Mouse (Mus musculus) embryo, embryonic 11 days (tissue): Measurements from ENCODE around the gene Cntnap2.

ENCODE experiments used
- DNase-seq: peaks from one replicate; pipeline ENCODE4 v3.0.0-alpha.2; 2015

Cntnap2 gene

GRCm38 (mm10) chr6:46705926-46706325, 1646.8 kb downstream of the Cntnap2 start:
- no peak for DNase-seq

- DNase-seq = no peak
These were observed 1657.4 kb downstream of the Cntnap2 start for GRCm38 (mm10) chr6:46716576-46716975.

DNA sequence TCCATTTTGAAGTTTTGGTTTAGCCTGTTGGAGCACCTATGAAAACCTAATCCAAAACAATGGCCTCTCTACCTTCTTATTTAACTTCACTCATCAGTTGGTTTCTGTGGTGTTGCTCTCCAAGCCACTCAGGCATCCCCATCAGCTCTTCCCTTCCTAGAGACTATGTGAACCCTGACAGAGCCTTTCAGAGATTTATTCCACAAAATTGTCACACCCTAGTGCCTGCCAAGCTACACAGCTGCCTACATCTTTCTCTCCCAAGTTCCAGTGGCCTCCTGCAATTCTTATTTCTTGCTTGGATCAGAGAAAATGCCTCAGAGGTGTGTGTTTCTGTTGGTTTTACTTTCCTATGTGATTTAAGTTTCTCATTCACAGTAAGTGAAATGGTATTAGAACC, 1674.6 kb downstream of the Cntnap2 start:
- DNase-seq = no peak

- DNase-seq = no peak
These were observed 1689.3 kb downstream of the Cntnap2 start for GRCm38 (mm10) chr6:46748448-46748847.

GRCm38 (mm10) chr6:46763481-46763880, 1704.3 kb downstream of the Cntnap2 start:
- DNase-seq = peak; percentile 21

- no peak for DNase-seq
These were observed 1715.4 kb downstream of the Cntnap2 start for GRCm38 (mm10) chr6:46774529-46774928.

- no peak for DNase-seq
These were observed 1743.3 kb downstream of the Cntnap2 start for GRCm38 (mm10) chr6:46802264-46803110.

- DNase-seq = no peak
These were observed 1797.5 kb downstream of the Cntnap2 start for GRCm38 (mm10) chr6:46856635-46857034.

DNA sequence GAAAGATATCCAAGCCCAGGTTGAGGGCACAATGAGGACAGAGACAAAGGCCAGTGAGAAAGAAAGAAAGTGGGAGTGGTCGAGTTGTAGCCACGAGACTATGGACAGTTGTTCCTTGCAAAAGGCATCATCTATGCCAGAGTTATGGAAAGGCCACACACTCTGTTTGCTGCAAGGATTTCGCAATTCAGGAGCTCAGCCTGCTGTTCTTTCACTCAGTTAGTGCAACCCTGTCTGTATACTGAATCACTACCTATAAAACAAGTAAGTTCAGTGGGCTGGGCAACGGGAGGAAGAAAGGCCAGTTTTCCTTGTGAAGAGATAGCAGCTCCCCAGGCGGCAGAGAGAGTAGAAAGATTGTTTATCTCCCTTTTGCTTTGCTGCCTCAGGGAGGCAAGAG, 1801.9 kb downstream of the Cntnap2 start:
- peak; percentile 3 for DNase-seq

DNA sequence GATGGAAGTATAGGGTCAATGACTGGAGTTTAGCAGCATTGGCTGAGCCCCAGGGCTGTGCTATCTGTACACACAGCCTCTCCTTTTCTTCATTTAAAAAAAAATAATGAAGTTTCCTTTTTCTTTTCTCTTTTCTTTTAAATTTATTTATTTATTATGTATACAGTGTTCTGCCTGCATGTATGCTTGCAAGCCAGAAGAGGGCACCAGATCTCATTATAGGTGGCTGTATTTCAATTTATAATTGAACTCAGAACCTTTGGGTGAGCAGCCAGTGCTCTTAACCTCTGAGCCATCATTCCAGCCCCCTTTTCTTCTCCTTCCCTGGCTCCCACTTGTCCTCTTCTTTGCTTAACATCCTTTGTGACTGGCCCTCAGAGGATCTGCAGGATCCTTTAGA, 1807.2 kb downstream of the Cntnap2 start:
- DNase-seq = no peak

DNA sequence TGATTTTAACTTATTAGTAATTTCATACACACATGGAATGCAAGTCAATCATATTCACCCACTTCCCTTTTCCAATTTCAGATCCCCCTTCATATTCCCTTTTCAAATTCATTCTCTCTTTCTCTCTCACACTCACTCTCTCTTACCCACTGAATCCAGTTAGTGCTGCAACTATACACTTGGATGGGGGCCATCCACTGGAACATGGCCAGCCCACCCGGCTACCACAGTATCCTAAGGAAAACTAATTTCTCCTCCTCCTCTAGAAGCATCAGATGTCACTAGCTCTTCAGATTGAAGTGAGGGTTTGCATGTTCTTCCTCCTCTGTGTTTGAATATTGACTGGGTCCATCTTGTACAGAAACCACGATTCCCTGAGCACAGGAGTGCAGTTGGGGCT, 1827.1 kb downstream of the Cntnap2 start:
- no peak for DNase-seq

GRCm38 (mm10) chr6:46909167-46909566, 1850.0 kb downstream of the Cntnap2 start:
- no peak for DNase-seq

GRCm38 (mm10) chr6:46918701-46919274, 1859.6 kb downstream of the Cntnap2 start:
- DNase-seq = peak; percentile 8

DNA sequence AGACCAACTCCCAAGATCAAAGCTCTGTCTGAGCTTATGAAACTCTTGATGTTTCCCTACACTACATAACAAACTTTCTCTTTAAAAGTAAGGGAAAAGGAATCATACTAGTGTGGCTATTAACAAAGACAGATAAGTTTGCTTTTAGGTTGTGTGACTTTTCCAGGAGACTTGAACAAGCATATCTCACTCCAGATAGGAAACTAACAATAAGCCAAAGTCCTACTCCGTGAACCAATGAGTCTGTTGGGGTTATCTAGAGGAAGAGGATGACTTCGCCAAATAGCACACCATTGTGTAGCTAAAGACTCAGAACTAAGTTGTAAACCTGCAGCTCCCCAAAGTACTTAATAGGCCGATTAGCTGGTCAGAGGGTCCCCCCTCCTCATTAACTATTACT, 1860.8 kb downstream of the Cntnap2 start:
- DNase-seq = no peak

- DNase-seq = peak; percentile 7
These were observed 1865.6 kb downstream of the Cntnap2 start for GRCm38 (mm10) chr6:46924709-46925108.

GRCm38 (mm10) chr6:46945703-46946102, 1886.5 kb downstream of the Cntnap2 start:
- no peak for DNase-seq

DNA sequence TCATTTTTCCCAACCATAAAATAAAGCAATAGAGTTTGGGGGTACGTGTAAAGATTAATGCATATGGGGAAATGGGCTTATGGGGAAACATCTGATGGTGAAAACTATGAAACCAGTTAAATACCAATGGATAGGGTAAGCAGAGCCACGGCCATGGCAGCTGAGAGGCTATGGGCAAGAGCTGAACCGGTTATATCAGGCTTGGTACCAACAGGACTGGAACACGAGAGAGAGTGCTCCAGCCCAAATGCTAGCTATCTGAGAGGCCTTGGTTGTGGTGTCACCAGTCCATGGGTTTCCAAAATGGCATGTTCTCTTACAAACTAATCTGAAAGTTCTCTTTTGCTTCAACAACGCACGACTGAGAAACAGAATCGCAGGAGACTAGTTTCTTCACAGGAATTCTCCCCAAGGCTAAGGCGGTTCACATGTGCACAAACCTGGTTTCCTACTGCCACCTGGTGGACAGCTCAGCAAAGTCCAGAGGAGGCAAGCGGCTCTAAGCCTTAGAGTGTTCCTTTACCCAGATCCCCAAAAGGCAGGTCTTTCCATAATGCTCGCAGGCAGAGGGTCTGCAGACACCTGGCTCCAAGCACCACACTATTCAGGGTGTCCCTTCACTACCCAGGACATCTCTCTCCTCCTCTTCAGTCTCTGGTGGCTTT, 1902.0 kb downstream of the Cntnap2 start:
- peak; percentile 86 for DNase-seq

- DNase-seq = no peak
These were observed 1904.1 kb downstream of the Cntnap2 start for GRCm38 (mm10) chr6:46963261-46963660.

GRCm38 (mm10) chr6:46963693-46964092, 1904.5 kb downstream of the Cntnap2 start:
- DNase-seq = peak; percentile 7

DNA sequence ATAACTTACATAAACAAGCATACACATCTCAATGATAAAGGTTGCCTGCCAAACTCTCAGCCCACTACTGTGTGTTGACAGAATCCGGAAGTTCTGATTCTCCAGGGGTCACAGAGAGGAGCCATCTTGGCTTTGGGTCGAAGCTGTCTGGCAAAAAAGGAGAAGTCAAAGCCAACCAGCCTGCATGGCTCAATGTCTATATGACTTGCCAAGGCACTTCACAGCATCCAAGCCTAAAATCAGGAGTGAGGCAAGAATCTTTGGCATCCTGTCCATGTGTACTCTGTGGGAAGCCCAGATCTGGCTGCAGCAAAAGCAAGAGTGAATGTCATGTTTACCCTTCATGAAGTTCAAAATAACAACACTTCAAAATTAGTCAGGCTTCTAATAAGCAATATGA, 1913.5 kb downstream of the Cntnap2 start:
- DNase-seq = no peak

- DNase-seq = no peak
These were observed 1936.9 kb downstream of the Cntnap2 start for GRCm38 (mm10) chr6:46996010-46996602.

DNA sequence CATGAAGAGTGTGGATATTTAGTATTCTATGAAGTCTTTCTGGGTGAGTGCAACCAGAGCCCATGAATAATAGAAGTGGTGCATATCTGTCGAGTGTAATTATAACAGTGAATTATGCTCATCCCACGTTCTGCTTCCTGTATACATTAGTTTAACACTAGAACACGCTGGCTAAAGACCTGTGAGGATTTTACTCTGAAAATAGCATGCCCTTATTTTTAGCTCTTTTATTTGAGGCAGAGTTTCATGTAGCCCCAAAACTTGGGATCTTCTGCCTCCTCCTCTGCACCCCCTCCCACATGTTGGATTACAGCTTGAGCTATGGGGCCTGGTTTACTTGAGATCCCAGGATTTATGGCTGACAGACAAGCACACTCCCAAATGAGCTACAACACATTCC, 1945.3 kb downstream of the Cntnap2 start:
- no peak for DNase-seq

DNA sequence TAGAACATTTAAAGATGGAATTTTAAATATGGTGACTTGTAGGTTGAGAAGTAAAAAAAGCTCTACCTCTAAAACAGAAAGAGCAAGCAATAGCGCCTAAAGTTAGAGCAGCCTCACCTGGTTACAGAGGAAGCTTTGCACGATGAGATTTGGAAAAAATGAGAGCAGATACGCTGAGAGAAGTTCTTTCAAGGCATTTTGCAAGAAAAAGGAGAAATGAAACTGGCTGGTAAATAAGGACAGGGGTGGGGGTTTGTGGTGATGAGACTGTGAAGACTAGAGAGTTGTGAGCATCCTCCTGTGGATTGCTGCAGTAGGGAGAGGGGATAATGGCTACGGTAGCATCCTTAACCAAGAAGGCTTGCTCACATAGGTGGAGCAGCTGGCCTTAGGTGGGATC, 1953.8 kb downstream of the Cntnap2 start:
- DNase-seq = no peak

DNA sequence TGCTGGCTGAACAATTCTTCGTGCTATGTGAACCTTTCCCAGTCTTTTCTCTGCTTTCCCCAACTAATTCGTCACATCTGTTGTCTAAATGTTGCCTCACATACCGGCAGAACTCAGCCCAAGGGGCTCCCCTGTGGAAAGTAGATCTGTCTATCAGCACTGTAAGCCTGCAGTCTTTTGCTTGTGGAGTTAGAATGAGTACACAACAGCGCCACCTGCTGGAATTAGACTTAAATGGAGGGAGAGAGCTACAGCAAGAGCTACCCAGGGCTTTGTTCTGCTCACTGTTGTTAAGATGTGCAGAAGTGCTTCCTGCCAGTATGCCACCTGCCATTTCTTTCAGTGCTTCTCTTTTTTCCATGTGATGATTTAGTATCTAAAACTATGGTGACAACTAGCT, 1954.4 kb downstream of the Cntnap2 start:
- peak; percentile 94 for DNase-seq
